Mouse (Mus musculus) limb, embryonic 14.5 days (tissue): ENCODE data around the gene Rnf220. TPM values are rescaled to one million over a fixed set of nuclear protein-coding genes. Genes with fewer than 3 reads are reported as not detected.

Source experiments
- ATAC-seq: fragments of 200-750 bp; cut with Nextera tagmentation; 2 replicates; pipeline ENCODE4 v1.8.0; 2017; ENCODE audit warnings: low read depth, moderate number of reproducible peaks, moderate TSS enrichment; ENCODE audit not compliant: low FRiP score
- DNase-seq: peaks from one replicate; pipeline ENCODE4 v3.0.0-alpha.2; 2015; ENCODE audit warnings: low spot score
- H3K27ac ChIP-seq: fragments of 300-500 bp; sonication (generic); replicated peaks from 2 replicates; pipeline ENCODE4 v1.5.1; 2014; ENCODE audit warnings: low read depth, mild to moderate bottlenecking, low read length, moderate library complexity, mixed read lengths
- H3K27me3 ChIP-seq: fragments of 300-500 bp; sonication (generic); 2 replicates; pipeline ENCODE4 v1.6.1; 2014; ENCODE audit warnings: low read length, mixed read lengths; ENCODE audit not compliant: control insufficient read depth, insufficient read depth
- H3K36me3 ChIP-seq: fragments of 300-500 bp; sonication (generic); 2 replicates; pipeline ENCODE4 v1.6.1; 2014; ENCODE audit warnings: mild to moderate bottlenecking, low read length, moderate library complexity, mixed read lengths; ENCODE audit not compliant: control insufficient read depth, insufficient read depth
- H3K4me1 ChIP-seq: fragments of 300-500 bp; sonication (generic); 2 replicates; pipeline ENCODE4 v1.6.1; 2014; ENCODE audit warnings: antibody characterized with exemption, low read length, mixed read lengths; ENCODE audit not compliant: control insufficient read depth, insufficient read depth
- H3K4me2 ChIP-seq: fragments of 300-500 bp; sonication (generic); replicated peaks from 2 replicates; pipeline ENCODE4 v1.6.1; 2014; ENCODE audit warnings: low read depth, mild to moderate bottlenecking, low read length, moderate library complexity; ENCODE audit not compliant: severe bottlenecking
- H3K4me3 ChIP-seq: fragments of 300-500 bp; sonication (generic); replicated peaks from 2 replicates; pipeline ENCODE4 v1.5.1; 2014; ENCODE audit warnings: low read length
- H3K9ac ChIP-seq: fragments of 300-500 bp; sonication (generic); 2 replicates; pipeline ENCODE4 v1.6.1; 2014; ENCODE audit warnings: mild to moderate bottlenecking, low read depth, low read length, moderate library complexity; ENCODE audit not compliant: severe bottlenecking
- H3K9me3 ChIP-seq: fragments of 300-500 bp; sonication (generic); 2 replicates; pipeline ENCODE4 v1.6.1; 2016; ENCODE audit warnings: low read length; ENCODE audit not compliant: control insufficient read depth
- POLR2A ChIP-seq: fragments of 200-500 bp; IDR thresholded peaks from 2 replicates; pipeline ENCODE4 v1.8.0; 2012; ENCODE audit warnings: inconsistent platforms, mild to moderate bottlenecking, moderate library complexity, borderline replicate concordance; ENCODE audit not compliant: insufficient read depth, insufficient read length; ENCODE audit errors: extremely low read depth
- WGBS: fragments of 180-500 bp; shearing (Covaris S2); extraction: QIAGEN DNeasy Blood & Tissue Kit; methylation state at CpG from one replicate; pipeline ENCODE4 v1.1.7; 2014; 5-methylcytosine and 5-hydroxymethylcytosine counted together
- polyA plus RNA-seq, 2 experiments: library from polyadenylated mRNA; depleted of rRNA in 1 of 2; stranded (reverse) in 1 of 2; unstranded in 1 of 2; fragments of >200 nt; fragmentation: Nextera tagmentation in 1 of 2; extraction: Ambion mirVana in 1 of 2; gene quantifications; 2 replicates each; pipeline versions ENCODE4 v1.2.1 to v1.2.3; 2012 to 2014

The Rnf220 gene
- polyA plus RNA-seq, 2 experiments, result 72.8 to 126 TPM

DNA sequence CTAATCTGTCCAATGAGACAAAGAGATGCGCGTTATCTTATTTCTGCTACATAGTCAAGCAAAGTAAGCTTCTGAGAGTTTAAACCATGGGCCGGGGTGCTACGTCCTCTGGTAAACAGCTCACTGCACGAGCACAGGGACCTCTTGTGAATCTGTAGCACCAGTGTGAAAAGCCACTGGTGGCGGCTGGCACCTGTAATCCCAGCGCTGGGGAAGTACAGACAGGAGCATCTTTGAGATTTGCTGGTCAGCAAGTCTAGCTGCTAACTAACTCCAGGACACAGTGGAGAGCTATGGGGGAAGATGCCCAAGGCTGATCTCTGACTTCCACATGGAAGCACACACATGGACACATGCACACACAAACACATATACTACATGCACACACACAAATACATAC, 28.9 kb downstream of the Rnf220 start:
- ATAC-seq (no peak), DNase-seq (no peak)
- no peaks in the 10 kb centered on the region for H3K9me3 ChIP-seq
- WGBS, result 81% methylated on average over 7 of the region's 7 CpGs
- no peaks in the 10 kb centered on the region for H3K4me1 ChIP-seq
- H3K4me3 ChIP-seq, result no peak overlapping the region
- no peak overlapping the region for H3K27ac ChIP-seq
- no peaks in the 10 kb centered on the region for H3K27me3 ChIP-seq
- H3K36me3 ChIP-seq, result no peaks in the 10 kb centered on the region
- no peak for TF ChIP-seq POLR2A
- H3K4me2 ChIP-seq, result no peak overlapping the region
- no peak overlapping the region for H3K9ac ChIP-seq

DNA sequence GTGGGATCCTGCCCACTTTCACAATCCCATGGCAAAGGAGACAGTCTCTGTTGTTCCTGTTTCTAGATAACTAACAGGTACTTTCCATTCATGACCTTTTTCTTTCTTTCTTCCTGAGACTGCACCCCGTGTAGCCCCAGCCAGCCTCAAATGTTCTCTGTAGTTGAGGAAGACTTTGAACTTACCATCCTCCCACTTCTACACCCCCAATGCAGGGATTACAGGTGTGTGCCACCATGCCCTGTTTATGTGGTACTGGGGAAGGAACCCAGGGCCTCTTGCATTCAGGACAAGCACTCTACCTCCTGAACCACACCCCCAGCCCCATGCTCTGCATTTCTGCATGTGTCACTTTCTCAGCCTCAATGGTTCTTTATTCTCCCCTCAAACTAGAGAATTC, 47.7 kb downstream of the Rnf220 start:
- WGBS, result 91% methylated on average over 1 of the region's 1 CpGs
- no peaks in the 10 kb centered on the region for H3K4me1 ChIP-seq
- H3K9ac ChIP-seq, result no peak overlapping the region
- H3K36me3 ChIP-seq, result no peaks in the 10 kb centered on the region
- H3K27ac ChIP-seq, result no peak overlapping the region
- H3K9me3 ChIP-seq, result no peaks in the 10 kb centered on the region
- TF ChIP-seq POLR2A, result no peak
- H3K4me3 ChIP-seq, result no peak overlapping the region
- no peaks in the 10 kb centered on the region for H3K27me3 ChIP-seq
- ATAC-seq, result no peak
- no peak overlapping the region for H3K4me2 ChIP-seq
- DNase-seq, result no peak

DNA sequence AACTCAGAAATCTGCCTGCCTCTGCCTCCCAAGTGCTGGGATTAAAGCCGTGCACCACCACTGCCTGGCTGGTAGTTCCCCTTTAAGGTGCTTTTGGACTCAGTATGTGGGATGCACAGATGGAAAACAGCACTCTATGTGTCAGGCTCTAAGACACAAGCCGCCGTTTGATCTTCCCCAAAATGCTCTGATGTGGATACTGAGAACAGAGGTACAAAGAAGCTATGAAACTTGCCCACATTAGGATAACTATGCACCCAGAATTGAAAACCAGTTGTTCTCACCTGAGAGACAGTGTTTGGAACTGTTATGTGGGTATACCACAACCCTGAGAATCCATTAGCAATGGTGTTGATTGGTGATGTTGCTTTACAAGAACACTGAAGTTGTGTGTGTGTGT, 48.9 kb downstream of the Rnf220 start:
- Histone ChIP-seq H3K4me2 (no peak overlapping the region), H3K27ac (no peak overlapping the region), H3K9me3 (no peaks in the 10 kb centered on the region), H3K9ac (no peak overlapping the region), H3K27me3 (no peaks in the 10 kb centered on the region), H3K4me1 (no peaks in the 10 kb centered on the region), H3K4me3 (no peak overlapping the region), H3K36me3 (no peaks in the 10 kb centered on the region)
- TF ChIP-seq POLR2A, result no peak
- no peak for DNase-seq
- ATAC-seq, result no peak
- 88% methylated on average over 3 of the region's 3 CpGs for WGBS

GRCm38 (mm10) chr4:117445516-117446207, 51.2 kb downstream of the Rnf220 start:
- Histone ChIP-seq H3K4me3 (no peak overlapping the region), H3K4me1 (no peaks in the 10 kb centered on the region), H3K9me3 (no peaks in the 10 kb centered on the region), H3K36me3 (no peaks in the 10 kb centered on the region), H3K27me3 (no peaks in the 10 kb centered on the region), H3K4me2 (no peak overlapping the region), H3K27ac (no peak overlapping the region), H3K9ac (no peak overlapping the region)
- TF ChIP-seq POLR2A, result no peak
- 88% methylated on average over 19 of the region's 19 CpGs for WGBS
- ATAC-seq, result no peak
- DNase-seq, result no peak

DNA sequence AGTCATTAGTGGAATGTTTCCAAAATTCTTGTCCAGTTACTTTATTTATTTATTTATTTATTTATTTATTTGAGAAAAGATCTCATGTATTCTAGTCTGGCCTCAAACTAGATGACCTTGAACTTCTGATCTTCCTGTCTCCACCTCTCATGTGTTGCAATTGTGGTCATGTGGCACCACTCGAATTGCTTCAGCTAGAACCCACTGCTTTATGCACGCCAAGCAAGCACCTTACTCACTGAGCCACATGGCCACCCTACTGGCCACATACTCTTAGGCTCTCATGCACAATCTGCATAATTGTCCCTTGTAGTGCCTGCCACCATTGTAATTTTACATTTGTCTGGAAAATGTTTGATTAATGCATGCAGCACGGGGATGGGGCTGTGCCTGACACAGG, 57.9 kb downstream of the Rnf220 start:
- Histone ChIP-seq H3K36me3 (no peaks in the 10 kb centered on the region), H3K9ac (no peak overlapping the region), H3K27me3 (no peaks in the 10 kb centered on the region), H3K27ac (no peak overlapping the region), H3K4me1 (peaks cover 16% of the 10 kb centered on the region), H3K4me2 (no peak overlapping the region), H3K4me3 (no peak overlapping the region), H3K9me3 (no peaks in the 10 kb centered on the region)
- no peak for TF ChIP-seq POLR2A
- no peak for ATAC-seq
- DNase-seq, result no peak
- WGBS, result 80% methylated on average over 3 of the region's 3 CpGs
